Mouse (Mus musculus): ENCODE measurements around the gene Supt16. TPM values are rescaled to one million over a fixed set of nuclear protein-coding genes. Genes with fewer than 3 reads are reported as not detected.

Supt16 gene
- 10.2 and 12.6 TPM in 2 replicates for total RNA-seq (2014; rRNA removed; ENCODE audit: low replicate concordance)
- polyA plus RNA-seq (2015; fragmentation: Nextera tagmentation; extraction: Ambion mirVana) = 12.9 and 14.4 TPM in 2 replicates

DNA sequence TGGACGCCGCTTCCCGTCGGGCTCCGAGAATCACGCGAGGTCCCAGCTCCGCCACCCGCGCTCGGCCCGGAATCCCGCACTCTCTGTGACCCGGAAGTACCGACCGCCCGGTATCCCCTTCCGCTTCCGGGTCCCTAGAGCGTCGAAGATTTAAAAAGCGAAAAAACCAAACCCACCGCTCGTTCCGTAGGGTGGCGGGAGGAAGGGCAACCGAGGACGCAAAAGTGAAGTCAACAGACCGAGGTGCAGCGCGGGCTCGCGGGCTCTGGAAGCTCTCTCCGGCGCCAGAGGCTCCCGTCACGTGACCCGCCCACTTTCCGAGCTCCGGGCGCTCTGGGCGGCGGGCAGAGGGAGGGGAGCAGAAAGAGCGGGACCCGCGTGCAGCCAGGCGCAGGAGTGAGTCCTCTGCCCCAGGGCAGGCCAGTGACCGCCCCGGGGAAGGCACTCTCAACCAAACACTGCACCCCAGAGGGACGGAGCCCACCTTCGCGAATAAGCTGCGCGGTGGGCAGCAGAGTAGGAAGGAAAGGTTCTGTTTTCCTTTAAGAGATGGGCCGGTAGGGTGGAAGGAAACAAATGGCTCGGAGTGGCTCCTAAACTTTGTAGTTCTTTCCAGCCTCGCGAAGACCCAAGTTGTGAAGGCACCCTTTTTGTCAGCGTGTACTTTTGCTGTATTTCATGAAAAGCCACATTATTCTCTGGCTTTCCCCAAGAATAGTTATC lies at the start of gene Supt16:
Gene Supt16 (minus strand): TSS at position 261 of the 723 bp plus-strand sequence.
- Histone ChIP-seq H3K4me1 (ENCODE audit: control insufficient read depth, insufficient read depth) (peaks cover 11% of the 10 kb centered on the region; the same call in 1 of the 2 replicates), H3K27ac (ENCODE audit: low read depth) (peak within 1 kb of the TSS; percentile 96), H3K9me3 (replicated peaks; ENCODE audit: control insufficient read depth, low read length) (no peaks in the 10 kb centered on the region), H3K27me3 (ENCODE audit: control insufficient read depth, insufficient read depth, low read length) (no peaks in the 10 kb centered on the region), H3K4me3 (ENCODE audit: low read depth, low read length) (peak within 1 kb of the TSS; percentile 96), H3K36me3 (replicated peaks; ENCODE audit: control insufficient read depth, insufficient read depth, low read length) (peaks cover 28% of the 10 kb centered on the region), H3K9ac (replicated peaks; ENCODE audit: low read depth, low read length) (peak within 1 kb of the TSS; percentile 95), H3K4me2 (ENCODE audit: low read depth, low read length) (peak within 1 kb of the TSS; percentile 94)
- TF ChIP-seq EP300 (IDR thresholded peaks at IDR 0.05; ENCODE audit: low read depth) (no peak), CTCF (IDR thresholded peaks at IDR 0.05; ENCODE audit: low read depth) (no peak)
- under 1% methylated on average over 59 of the region's 59 CpGs for WGBS
- ATAC-seq (ENCODE audit: insufficient read depth, low read depth) (peak; percentile 97), DNase-seq (ENCODE audit: low spot score) (peak; percentile 84)

DNA sequence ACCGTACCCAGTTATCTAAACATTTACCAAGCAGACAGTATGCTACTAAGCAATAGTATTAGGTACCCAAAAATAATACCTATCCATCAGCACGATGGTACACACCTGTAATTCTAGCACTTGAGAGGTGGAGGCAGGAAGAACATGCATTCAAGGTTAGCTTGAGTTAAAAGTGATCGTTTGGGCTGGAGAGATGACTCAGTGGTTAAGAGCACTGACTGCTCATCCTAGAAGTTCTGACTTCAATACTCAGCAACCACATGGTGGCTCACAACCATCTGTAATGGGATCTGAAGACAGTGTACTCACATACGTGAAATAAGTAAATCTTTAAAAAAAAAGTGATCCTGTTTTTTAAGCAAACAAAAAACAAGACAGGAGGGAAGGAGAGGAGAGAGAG lies 48.9 kb upstream of the Supt16 start:
- no peaks in the 10 kb centered on the region for H3K36me3 ChIP-seq (replicated peaks; ENCODE audit: control insufficient read depth, insufficient read depth, low read length)
- TF ChIP-seq EP300 (IDR thresholded peaks at IDR 0.05; ENCODE audit: low read depth) (no peak), CTCF (IDR thresholded peaks at IDR 0.05; ENCODE audit: low read depth) (no peak)
- DNase-seq (ENCODE audit: low spot score) (no peak), ATAC-seq (ENCODE audit: insufficient read depth, low read depth) (no peak)
- WGBS = 72% methylated on average over 4 of the region's 4 CpGs
- no peaks in the 10 kb centered on the region for H3K9me3 ChIP-seq (replicated peaks; ENCODE audit: control insufficient read depth, low read length)
- 0 out of 2 replicates have a peak, but pooled peaks cover 7% of the 10 kb centered on the region for H3K4me1 ChIP-seq (ENCODE audit: control insufficient read depth, insufficient read depth)
- H3K4me3 ChIP-seq (ENCODE audit: low read depth, low read length) = no peak overlapping the region
- H3K4me2 ChIP-seq (ENCODE audit: low read depth, low read length) = no peak overlapping the region
- H3K9ac ChIP-seq (replicated peaks; ENCODE audit: low read depth, low read length) = no peak overlapping the region
- H3K27ac ChIP-seq (ENCODE audit: low read depth) = no peak overlapping the region
- H3K27me3 ChIP-seq (ENCODE audit: control insufficient read depth, insufficient read depth, low read length) = no peaks in the 10 kb centered on the region

DNA sequence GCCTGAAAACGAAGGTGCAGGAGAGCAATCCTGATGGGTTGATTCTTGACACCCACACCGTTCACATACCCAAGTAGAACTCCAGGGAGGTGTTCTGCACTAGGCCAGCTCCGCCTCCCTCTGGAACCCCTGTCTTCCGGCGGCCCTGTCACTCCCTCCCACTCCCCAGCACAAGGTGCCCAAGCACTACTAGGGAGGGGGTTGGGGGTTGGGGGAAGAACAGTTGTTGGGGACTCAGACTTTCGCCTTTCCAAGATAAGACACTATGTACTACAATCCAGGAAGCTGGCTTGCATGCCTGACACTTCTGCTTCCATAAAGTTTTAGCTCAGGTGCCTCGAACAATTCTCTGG lies 47.5 kb upstream of the Supt16 start:
- peak overlapping the region; percentile 65 for H3K4me2 ChIP-seq (ENCODE audit: low read depth, low read length)
- H3K27ac ChIP-seq (ENCODE audit: low read depth) = peak overlapping the region; percentile 73
- H3K4me1 ChIP-seq (ENCODE audit: control insufficient read depth, insufficient read depth) = 0 out of 2 replicates have a peak, but pooled peaks cover 7% of the 10 kb centered on the region
- H3K9ac ChIP-seq (replicated peaks; ENCODE audit: low read depth, low read length) = peak overlapping the region; percentile 61
- peak overlapping the region; percentile 79 for H3K4me3 ChIP-seq (ENCODE audit: low read depth, low read length)
- TF ChIP-seq EP300 (IDR thresholded peaks at IDR 0.05; ENCODE audit: low read depth) (no peak), CTCF (IDR thresholded peaks at IDR 0.05; ENCODE audit: low read depth) (no peak)
- 8% methylated on average over 7 of the region's 7 CpGs for WGBS
- DNase-seq (ENCODE audit: low spot score) (no peak), ATAC-seq (ENCODE audit: insufficient read depth, low read depth) (peak; percentile 45)
- H3K36me3 ChIP-seq (replicated peaks; ENCODE audit: control insufficient read depth, insufficient read depth, low read length) = no peaks in the 10 kb centered on the region
- no peaks in the 10 kb centered on the region for H3K27me3 ChIP-seq (ENCODE audit: control insufficient read depth, insufficient read depth, low read length)
- no peaks in the 10 kb centered on the region for H3K9me3 ChIP-seq (replicated peaks; ENCODE audit: control insufficient read depth, low read length)

DNA sequence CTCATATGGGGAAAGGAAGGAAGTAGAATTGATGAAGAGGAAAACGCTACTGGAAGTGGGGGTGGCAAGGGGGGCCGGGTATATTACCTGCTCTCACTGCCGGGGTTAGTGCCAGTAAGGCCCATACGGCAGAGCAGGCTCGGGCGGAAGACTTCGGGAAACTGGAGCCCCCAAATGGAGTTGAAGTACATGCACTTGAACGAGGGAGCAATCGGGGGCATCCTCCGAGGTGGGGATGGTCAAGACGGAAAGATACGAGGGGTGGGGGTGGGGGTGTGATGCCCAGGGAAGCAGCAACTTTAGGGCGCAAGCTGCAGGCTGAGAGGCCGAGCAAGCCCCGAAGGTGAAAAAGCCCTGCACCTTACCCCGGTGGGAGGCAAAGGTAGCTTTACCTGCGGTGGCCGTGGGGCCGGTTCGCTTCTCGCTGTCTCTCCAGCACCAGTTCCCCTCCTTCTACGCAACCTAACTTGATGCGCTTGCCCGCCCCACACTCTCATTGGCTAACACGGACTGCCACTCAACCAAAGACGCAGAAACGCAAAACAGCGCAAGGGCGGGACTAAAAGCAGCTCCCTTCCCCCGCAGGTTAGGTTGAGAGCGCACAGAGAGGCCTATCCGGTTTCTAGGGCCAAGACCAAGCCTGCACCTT lies 46.9 kb upstream of the Supt16 start:
- under 1% methylated on average over 32 of the region's 32 CpGs for WGBS
- Histone ChIP-seq H3K9me3 (replicated peaks; ENCODE audit: control insufficient read depth, low read length) (no peaks in the 10 kb centered on the region), H3K4me2 (ENCODE audit: low read depth, low read length) (peak overlapping the region; percentile 65), H3K9ac (replicated peaks; ENCODE audit: low read depth, low read length) (peak overlapping the region; percentile 68), H3K4me1 (ENCODE audit: control insufficient read depth, insufficient read depth) (0 out of 2 replicates have a peak, but pooled peaks cover 7% of the 10 kb centered on the region), H3K36me3 (replicated peaks; ENCODE audit: control insufficient read depth, insufficient read depth, low read length) (no peaks in the 10 kb centered on the region), H3K27me3 (ENCODE audit: control insufficient read depth, insufficient read depth, low read length) (no peaks in the 10 kb centered on the region), H3K4me3 (ENCODE audit: low read depth, low read length) (peak overlapping the region; percentile 79), H3K27ac (ENCODE audit: low read depth) (peak overlapping the region; percentile 73)
- ATAC-seq (ENCODE audit: insufficient read depth, low read depth) (peak; percentile 99), DNase-seq (ENCODE audit: low spot score) (peak; percentile 97)
- TF ChIP-seq CTCF (IDR thresholded peaks at IDR 0.05; ENCODE audit: low read depth) = no peak

DNA sequence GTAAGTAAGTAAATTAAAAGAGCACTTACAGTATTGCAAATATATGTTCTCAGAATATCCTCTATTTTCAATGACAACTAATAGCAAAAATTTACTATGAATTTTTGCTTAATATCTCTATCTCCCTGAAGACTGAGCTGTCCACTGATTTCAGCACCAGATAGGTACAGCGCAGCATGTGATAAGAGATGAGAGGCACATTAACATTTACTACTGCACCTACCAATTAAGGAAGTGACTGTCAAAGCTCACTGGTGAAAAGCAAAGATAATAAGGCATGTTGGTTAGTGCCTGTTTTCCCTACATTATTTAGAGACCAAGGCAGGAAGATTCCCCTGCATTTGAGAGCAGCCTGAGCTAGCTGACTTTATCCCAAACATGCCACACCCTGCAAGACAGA lies 39.0 kb upstream of the Supt16 start:
- H3K36me3 ChIP-seq (replicated peaks; ENCODE audit: control insufficient read depth, insufficient read depth, low read length) = peaks cover 57% of the 10 kb centered on the region
- 90% methylated on average over 1 of the region's 1 CpGs for WGBS

More for the DNA sequence above, 39.0 kb upstream of the Supt16 start:
- no peak overlapping the region for H3K4me3 ChIP-seq (ENCODE audit: low read depth, low read length)
- no peaks in the 10 kb centered on the region for H3K27me3 ChIP-seq (ENCODE audit: control insufficient read depth, insufficient read depth, low read length)
- H3K9me3 ChIP-seq (replicated peaks; ENCODE audit: control insufficient read depth, low read length) = no peaks in the 10 kb centered on the region
- ATAC-seq (ENCODE audit: insufficient read depth, low read depth) = no peak
- no peak overlapping the region for H3K27ac ChIP-seq (ENCODE audit: low read depth)
- no peak overlapping the region for H3K9ac ChIP-seq (replicated peaks; ENCODE audit: low read depth, low read length)
- no peak for DNase-seq (ENCODE audit: low spot score)
- no peak overlapping the region for H3K4me2 ChIP-seq (ENCODE audit: low read depth, low read length)
- no peaks in the 10 kb centered on the region for H3K4me1 ChIP-seq (ENCODE audit: control insufficient read depth, insufficient read depth)
- TF ChIP-seq CTCF (IDR thresholded peaks at IDR 0.05; ENCODE audit: low read depth) (no peak), EP300 (IDR thresholded peaks at IDR 0.05; ENCODE audit: low read depth) (no peak)

Measured in heart, postnatal 0 days (tissue).